Mouse (Mus musculus) right cerebral cortex, postnatal 25 days (tissue): ENCODE data around the gene Ptn.

Experiments used
- DNase-seq: peaks from one replicate; pipeline ENCODE4 v3.0.0; 2022

The Ptn gene

GRCm38 (mm10) chr6:36809747-36810285, at the start of gene Ptn:
TSS of gene Ptn (minus strand) at chr6:36810220.
- DNase-seq: peak; percentile 73

DNA sequence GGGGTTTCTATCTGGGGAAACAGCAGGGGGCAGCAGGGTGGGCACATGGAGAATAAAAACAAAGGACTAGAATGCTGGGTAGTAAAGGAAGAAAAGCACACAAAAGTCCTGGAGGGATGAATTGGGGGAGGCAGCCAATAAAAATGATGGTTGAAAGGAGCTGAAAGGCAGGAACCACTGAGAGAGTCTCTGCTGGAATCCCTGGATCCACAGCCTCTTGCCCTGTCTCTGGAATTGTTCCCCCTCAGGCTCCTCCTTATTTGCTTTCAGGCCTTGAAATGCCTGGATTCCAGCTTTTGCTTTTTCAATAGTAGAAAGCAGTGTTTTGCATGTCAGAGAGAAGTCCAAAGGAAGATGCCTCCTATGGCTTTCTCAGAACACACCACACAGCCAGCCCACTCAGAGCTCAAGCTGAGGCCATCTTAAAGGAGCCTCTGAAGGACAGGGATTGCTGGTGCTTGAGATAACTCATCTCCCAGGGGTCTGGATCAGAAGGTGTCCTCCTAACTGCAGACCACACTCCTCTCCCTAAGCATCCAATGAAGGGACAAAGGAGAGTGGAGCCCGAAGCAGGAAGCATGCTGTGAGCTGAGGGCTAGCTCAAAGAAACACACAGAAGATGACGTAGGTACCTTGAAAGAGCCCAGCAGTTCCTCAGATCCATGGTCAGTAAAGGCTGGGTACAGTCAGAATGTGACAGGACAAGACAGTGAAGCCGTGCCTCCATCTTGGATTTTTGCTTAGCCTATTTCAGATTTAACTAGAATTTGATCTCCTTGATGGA, 48.4 kb upstream of the Ptn start:
- DNase-seq: no peak

- DNase-seq: no peak
Observed at GRCm38 (mm10) chr6:36857627-36858257, 47.7 kb upstream of the Ptn start.

GRCm38 (mm10) chr6:36850422-36851129, 40.6 kb upstream of the Ptn start:
- peak; percentile 84 for DNase-seq

GRCm38 (mm10) chr6:36845288-36845687, 35.3 kb upstream of the Ptn start:
- no peak for DNase-seq

- DNase-seq: no peak
Observed at GRCm38 (mm10) chr6:36844258-36844657, 34.2 kb upstream of the Ptn start.

GRCm38 (mm10) chr6:36843031-36843488, 33.0 kb upstream of the Ptn start:
- no peak for DNase-seq

DNA sequence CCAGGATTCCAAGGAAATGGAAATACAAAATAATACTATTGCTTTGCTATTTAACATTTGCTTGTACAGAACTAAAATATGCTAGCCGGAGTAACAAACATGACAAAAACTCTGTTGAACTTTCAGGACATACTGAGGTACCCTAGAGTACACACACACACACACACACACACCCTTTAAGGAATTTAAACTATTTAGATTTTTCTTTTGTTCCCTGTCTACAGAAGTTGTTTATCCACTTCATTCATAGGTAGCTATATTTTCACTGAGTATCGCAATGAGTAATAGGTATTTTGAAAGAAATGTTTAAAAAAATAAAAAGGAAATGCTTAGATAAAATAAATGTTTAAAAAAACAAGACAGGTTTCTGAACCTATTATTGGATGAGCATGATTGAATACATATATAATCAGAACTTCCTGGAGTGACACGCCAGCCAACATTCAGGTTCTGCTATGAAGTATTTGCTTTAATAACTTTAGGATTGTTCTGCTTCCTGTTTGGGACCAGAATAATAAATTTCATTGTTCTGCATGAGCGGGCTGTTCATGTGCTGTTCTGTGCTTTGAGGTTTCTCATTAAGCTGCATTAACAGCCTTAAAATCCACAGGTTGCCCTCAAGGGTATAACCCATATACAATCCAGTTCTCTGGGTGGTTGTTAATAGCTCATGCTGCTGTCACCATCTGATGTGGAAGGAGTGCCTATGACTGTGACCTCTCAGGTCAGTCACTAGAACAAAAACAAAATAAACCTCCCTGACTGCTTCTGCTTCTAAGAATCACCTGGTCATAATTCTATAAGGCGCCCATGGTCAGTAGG, 32.3 kb upstream of the Ptn start:
- DNase-seq: no peak

DNA sequence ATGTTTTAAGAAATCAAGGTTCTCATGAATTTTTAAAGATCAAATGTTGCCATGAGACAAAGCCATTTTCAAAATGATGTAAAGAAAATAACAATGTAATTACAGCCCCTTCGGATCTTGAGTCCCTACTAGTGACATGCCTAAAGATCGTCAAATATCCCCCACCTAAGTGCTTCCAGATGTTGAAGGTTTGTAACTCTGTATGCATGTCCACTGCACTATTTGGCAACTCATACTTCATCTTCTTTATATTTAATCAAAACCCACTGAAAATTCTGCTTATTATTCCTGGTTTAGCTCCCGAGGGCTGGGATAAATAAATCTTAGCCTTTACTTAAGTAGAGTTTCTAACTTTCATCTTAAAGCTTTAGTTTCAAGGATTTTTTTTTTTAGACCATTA, 31.7 kb upstream of the Ptn start:
- no peak for DNase-seq

- no peak for DNase-seq
Observed at GRCm38 (mm10) chr6:36841174-36841573, 31.2 kb upstream of the Ptn start.

GRCm38 (mm10) chr6:36838747-36839146, 28.7 kb upstream of the Ptn start:
- DNase-seq: no peak

DNA sequence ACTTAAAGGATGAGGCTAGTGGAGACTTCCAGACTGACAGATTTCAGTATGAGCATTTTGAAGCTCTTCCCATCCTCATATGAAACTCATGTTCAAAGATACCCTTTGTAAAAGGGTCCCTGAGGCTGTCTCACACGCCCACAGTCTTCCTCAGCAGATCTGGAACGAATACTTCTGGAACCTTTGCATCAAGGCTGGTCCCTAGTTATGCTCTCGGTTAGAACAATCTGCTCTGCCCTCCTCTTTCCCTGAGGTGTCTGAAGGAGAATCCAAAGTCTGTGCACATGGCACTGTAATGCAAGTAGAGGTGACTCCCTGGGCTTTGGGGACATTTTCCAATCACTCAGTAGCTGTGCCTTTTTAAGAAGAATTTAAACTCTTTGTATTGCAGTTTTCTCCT, 25.3 kb upstream of the Ptn start:
- DNase-seq: no peak

- DNase-seq: no peak
Observed at GRCm38 (mm10) chr6:36834695-36835265, 24.8 kb upstream of the Ptn start.

GRCm38 (mm10) chr6:36832681-36833080, 22.7 kb upstream of the Ptn start:
- DNase-seq: no peak

DNA sequence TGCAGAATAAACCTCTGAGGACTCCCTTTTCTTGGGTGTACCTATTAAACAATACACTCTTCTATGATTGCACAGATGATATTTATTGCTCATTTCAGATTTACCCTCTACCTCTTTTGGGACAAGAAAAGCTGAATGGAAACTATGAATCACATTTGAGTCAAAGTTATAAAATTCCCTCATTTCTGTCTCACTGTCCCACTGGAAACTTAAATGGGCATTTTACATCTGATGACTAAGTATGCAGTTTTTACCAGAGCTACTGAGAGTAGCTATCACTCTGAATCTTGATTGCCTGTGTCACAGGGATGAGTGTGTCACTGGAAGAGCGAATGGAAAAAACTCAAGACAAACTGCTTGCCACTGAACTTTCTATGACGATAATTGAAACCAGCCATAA, 22.2 kb upstream of the Ptn start:
- no peak for DNase-seq

- DNase-seq: no peak
Observed at GRCm38 (mm10) chr6:36830371-36830925, 20.4 kb upstream of the Ptn start.

DNA sequence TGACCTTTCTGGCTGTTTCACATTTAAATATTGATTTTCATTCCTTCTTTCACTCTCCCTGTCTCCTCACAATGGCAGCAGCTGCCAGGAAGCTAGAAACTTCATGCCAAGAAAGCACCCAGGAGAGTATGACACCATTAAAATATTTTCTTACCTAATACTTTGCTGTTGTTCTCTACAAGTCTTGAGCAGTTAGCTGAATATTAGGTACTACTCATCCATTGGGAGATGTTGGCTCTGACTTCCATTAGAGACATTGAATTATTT, 9.7 kb upstream of the Ptn start:
- no peak for DNase-seq

GRCm38 (mm10) chr6:36819019-36819783, 9.2 kb upstream of the Ptn start:
- DNase-seq: peak; percentile 33

GRCm38 (mm10) chr6:36818281-36819018, 8.4 kb upstream of the Ptn start:
- DNase-seq: no peak

DNA sequence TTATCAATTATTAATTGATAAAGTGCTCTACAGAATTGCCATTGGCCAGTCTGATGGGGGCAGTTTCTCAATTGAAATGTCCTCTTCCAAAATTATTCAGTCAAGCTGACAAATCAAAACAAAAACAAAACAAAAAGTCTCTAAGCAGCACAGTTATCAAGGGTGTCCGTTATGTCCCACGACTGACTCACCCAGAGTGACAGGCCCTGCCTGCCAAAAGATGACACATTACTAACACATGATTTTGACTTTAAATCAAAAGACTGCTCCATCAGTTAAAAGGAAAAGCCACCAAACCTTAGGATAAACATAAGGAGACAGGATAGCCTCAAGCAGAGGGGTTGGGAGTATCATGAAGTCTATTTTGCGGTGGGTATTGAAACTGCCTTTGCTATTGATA, 6.6 kb upstream of the Ptn start:
- DNase-seq: no peak

- no peak for DNase-seq
Observed at GRCm38 (mm10) chr6:36815992-36816391, 6.0 kb upstream of the Ptn start.
